Mouse (Mus musculus) neural tube, embryonic 11.5 days (tissue): ENCODE measurements around the gene Vmn2r83. TPM values are rescaled to one million over a fixed set of nuclear protein-coding genes. Genes with fewer than 3 reads are reported as not detected.

Experiments used
- ATAC-seq: fragments of 200-750 bp; cut with Nextera tagmentation; 2 replicates; pipeline ENCODE4 v1.8.0; 2017; ENCODE audit warnings: moderate number of reproducible peaks, mild to moderate bottlenecking, moderate TSS enrichment, moderate library complexity; ENCODE audit not compliant: insufficient read depth, low FRiP score, low TSS enrichment
- DNase-seq: peaks from one replicate; pipeline ENCODE4 v3.0.0-alpha.2; 2015; ENCODE audit warnings: low spot score
- H3K27ac ChIP-seq: fragments of 300-500 bp; sonication (generic); 2 replicates; pipeline ENCODE4 v1.5.1; 2014; ENCODE audit warnings: low read depth, mild to moderate bottlenecking, low read length
- H3K27me3 ChIP-seq: fragments of 300-500 bp; sonication (generic); 2 replicates; pipeline ENCODE4 v1.6.1; 2014; ENCODE audit warnings: mild to moderate bottlenecking, low read length, mixed read lengths; ENCODE audit not compliant: control insufficient read depth, insufficient read depth
- H3K36me3 ChIP-seq: fragments of 300-500 bp; sonication (generic); 2 replicates; pipeline ENCODE4 v1.6.1; 2014; ENCODE audit warnings: mild to moderate bottlenecking, low read length, moderate library complexity, mixed read lengths; ENCODE audit not compliant: control insufficient read depth, insufficient read depth
- H3K4me1 ChIP-seq: fragments of 300-500 bp; sonication (generic); 2 replicates; pipeline ENCODE4 v1.6.1; 2014; ENCODE audit warnings: low read length, mixed read lengths; ENCODE audit not compliant: control insufficient read depth, insufficient read depth
- H3K4me2 ChIP-seq: fragments of 300-500 bp; sonication (generic); 2 replicates; pipeline ENCODE4 v1.6.1; 2014; ENCODE audit warnings: low read depth, mild to moderate bottlenecking, moderate library complexity
- H3K4me3 ChIP-seq: fragments of 300-500 bp; sonication (generic); 2 replicates; pipeline ENCODE4 v1.5.1; 2014; ENCODE audit warnings: low read depth, low read length
- H3K9ac ChIP-seq: fragments of 300-500 bp; sonication (generic); 2 replicates; pipeline ENCODE4 v1.6.1; 2014; ENCODE audit warnings: mild to moderate bottlenecking, low read length
- H3K9me3 ChIP-seq: fragments of 300-500 bp; sonication (generic); 2 replicates; pipeline ENCODE4 v1.6.1; 2016; ENCODE audit warnings: low read length; ENCODE audit not compliant: control insufficient read depth
- WGBS: fragments of 180-500 bp; shearing (Covaris S2); extraction: QIAGEN DNeasy Blood & Tissue Kit; methylation state at CpG from one replicate; pipeline ENCODE4 v1.1.7; 2014; 5-methylcytosine and 5-hydroxymethylcytosine counted together
- polyA plus RNA-seq: library from polyadenylated mRNA; unstranded; fragments of >200 nt; fragmentation: Nextera tagmentation; extraction: Ambion mirVana; gene quantifications from 2 replicates; pipeline ENCODE4 v1.2.1, GENCODE M21; 2014

Vmn2r83 gene
- polyA plus RNA-seq, 1 experiment from 2014 or later, result not detected

GRCm38 (mm10) chr10:79526661-79527452 lies 58.3 kb downstream of the Vmn2r83 start:
- Histone ChIP-seq H3K4me3 (no peak overlapping the region), H3K4me1 (no peaks in the 10 kb centered on the region), H3K9me3 (no peaks in the 10 kb centered on the region), H3K4me2 (no peak overlapping the region), H3K27ac (no peak overlapping the region), H3K36me3 (peaks cover 2% of the 10 kb centered on the region; the same call in 1 of the 2 replicates), H3K27me3 (no peaks in the 10 kb centered on the region), H3K9ac (no peak overlapping the region)
- DNase-seq (no peak), ATAC-seq (no peak)
- 89% methylated on average over 12 of the region's 12 CpGs for WGBS

- Histone ChIP-seq H3K9me3 (no peaks in the 10 kb centered on the region), H3K4me3 (no peak overlapping the region)
- 83% methylated on average over 6 of the region's 6 CpGs for WGBS
Measured at GRCm38 (mm10) chr10:79527453-79527845, 58.9 kb downstream of the Vmn2r83 start.

DNA sequence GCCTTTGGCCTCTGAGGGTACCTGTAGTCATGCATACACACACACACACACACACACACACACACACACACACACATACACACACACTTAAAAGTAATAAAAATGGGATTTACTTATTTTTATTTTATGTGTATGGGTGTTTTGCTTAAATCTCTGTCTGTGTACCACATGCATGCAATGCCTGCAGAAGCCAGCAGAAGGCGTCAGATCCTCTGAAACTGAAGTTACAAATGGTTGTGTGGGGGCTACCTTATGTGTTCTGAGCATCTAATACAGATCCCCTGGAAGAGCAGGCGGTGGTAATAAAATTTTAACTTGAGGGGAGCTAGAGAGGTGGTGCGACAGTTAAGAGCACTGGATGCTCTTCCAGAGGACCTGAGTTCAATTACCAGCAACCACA lies 59.5 kb downstream of the Vmn2r83 start:
- Histone ChIP-seq H3K4me3 (no peak overlapping the region), H3K4me2 (no peak overlapping the region), H3K36me3 (peaks cover 2% of the 10 kb centered on the region; the same call in 1 of the 2 replicates), H3K9me3 (no peaks in the 10 kb centered on the region), H3K9ac (no peak overlapping the region), H3K27me3 (no peaks in the 10 kb centered on the region), H3K27ac (no peak overlapping the region), H3K4me1 (no peaks in the 10 kb centered on the region; the same call in 1 of the 2 replicates)
- DNase-seq (no peak), ATAC-seq (no peak)
- 76% methylated on average over 3 of the region's 3 CpGs for WGBS

More at GRCm38 (mm10) chr10:79527453-79527845, 58.9 kb downstream of the Vmn2r83 start:
- H3K27ac ChIP-seq, result no peak overlapping the region
- no peak for ATAC-seq
- H3K9ac ChIP-seq, result no peak overlapping the region
- no peak overlapping the region for H3K4me2 ChIP-seq
- H3K36me3 ChIP-seq, result peaks cover 2% of the 10 kb centered on the region; the same call in 1 of the 2 replicates
- no peaks in the 10 kb centered on the region for H3K4me1 ChIP-seq
- no peak for DNase-seq
- no peaks in the 10 kb centered on the region for H3K27me3 ChIP-seq

DNA sequence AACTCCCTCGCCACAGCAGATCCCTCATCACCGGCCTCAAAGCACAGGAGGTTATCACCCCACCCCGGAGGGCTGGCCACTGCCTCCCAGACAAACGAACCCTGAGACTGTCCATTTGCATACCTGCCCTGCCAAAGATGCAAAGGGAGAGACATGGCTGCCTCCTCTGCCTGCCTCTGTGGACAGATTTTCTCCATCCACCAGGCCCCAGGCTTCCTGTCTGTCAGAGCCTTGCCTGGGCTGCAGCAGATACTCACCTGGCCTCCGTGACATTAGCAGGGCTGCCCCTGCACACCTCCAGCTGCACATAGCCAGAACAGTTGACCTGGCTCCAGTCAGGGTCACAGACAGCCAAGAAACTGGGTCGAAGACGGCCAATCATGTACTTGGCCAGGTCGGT lies 61.7 kb downstream of the Vmn2r83 start:
- Histone ChIP-seq H3K4me1 (no peaks in the 10 kb centered on the region; the same call in 1 of the 2 replicates), H3K4me2 (no peak overlapping the region), H3K27ac (no peak overlapping the region), H3K9me3 (no peaks in the 10 kb centered on the region), H3K9ac (no peak overlapping the region), H3K4me3 (no peak overlapping the region), H3K36me3 (peaks cover 2% of the 10 kb centered on the region; the same call in 1 of the 2 replicates), H3K27me3 (no peaks in the 10 kb centered on the region)
- ATAC-seq (no peak), DNase-seq (no peak)
- WGBS, result 83% methylated on average over 8 of the region's 8 CpGs

DNA sequence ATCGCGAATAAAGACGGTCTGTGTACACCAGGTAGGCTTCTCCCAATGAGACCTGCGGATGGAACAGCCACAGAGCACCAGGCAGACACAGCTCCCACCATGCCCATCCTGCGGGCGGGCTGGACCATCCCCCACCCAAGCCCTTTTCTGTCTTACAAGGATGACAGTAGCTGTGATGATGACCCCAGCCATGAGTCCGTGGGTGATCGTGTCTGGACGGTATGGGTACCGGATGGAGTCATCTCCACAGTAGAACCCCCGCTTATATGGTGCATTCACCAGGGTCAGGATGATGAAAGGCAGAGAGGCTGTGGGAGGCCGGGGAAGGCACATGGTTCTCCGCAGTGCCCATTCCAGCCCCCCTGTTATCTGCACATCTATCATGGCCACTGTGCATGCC lies 62.2 kb downstream of the Vmn2r83 start:
- DNase-seq (no peak), ATAC-seq (no peak)
- no peak overlapping the region for H3K9ac ChIP-seq
- peaks cover 2% of the 10 kb centered on the region; the same call in 1 of the 2 replicates for H3K36me3 ChIP-seq
- no peaks in the 10 kb centered on the region for H3K27me3 ChIP-seq
- no peak overlapping the region for H3K4me2 ChIP-seq
- WGBS, result 88% methylated on average over 13 of the region's 13 CpGs
- H3K4me3 ChIP-seq, result no peak overlapping the region
- H3K4me1 ChIP-seq, result no peaks in the 10 kb centered on the region; the same call in 1 of the 2 replicates
- H3K9me3 ChIP-seq, result no peaks in the 10 kb centered on the region
- no peak overlapping the region for H3K27ac ChIP-seq

DNA sequence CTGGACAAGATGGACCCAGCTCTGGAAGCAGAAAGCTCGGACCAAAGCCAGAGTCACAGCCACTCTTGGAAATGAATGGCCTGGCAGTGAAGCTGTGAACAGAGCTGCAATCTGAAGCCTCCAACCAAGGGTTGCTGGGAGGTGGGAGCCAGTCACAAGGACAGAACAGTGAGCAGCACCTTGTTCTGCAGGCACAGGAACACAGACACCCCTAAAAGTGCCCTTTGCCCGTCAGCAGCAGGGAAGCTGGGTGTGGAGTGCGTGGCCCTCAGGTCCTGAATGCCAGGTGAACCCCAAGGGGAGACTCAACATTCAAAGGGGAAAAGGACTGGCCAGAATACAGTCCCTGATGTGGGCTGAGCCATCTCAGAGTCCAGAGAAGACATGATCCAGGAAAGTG lies 63.1 kb downstream of the Vmn2r83 start:
- Histone ChIP-seq H3K27me3 (no peaks in the 10 kb centered on the region), H3K4me3 (no peak overlapping the region)
- no peak for DNase-seq

GRCm38 (mm10) chr10:79532678-79533077 lies 64.1 kb downstream of the Vmn2r83 start:
- H3K4me3 ChIP-seq, result peak overlapping the region; percentile 54
- peak overlapping the region; percentile 70 for H3K9ac ChIP-seq
- 0 out of 2 replicates have a peak, but pooled peaks cover 2% of the 10 kb centered on the region for H3K36me3 ChIP-seq
- no peak for ATAC-seq
- no peaks in the 10 kb centered on the region; the same call in 1 of the 2 replicates for H3K4me1 ChIP-seq
- no peak for DNase-seq
- H3K4me2 ChIP-seq, result peak overlapping the region; percentile 99
- 18% methylated on average over 3 of the region's 3 CpGs for WGBS
- H3K27me3 ChIP-seq, result no peaks in the 10 kb centered on the region
- H3K9me3 ChIP-seq, result no peaks in the 10 kb centered on the region
- H3K27ac ChIP-seq, result no peak overlapping the region

More for the DNA sequence above, 63.1 kb downstream of the Vmn2r83 start:
- WGBS, result 94% methylated on average over 3 of the region's 3 CpGs
- Histone ChIP-seq H3K36me3 (0 out of 2 replicates have a peak, but pooled peaks cover 2% of the 10 kb centered on the region), H3K4me1 (no peaks in the 10 kb centered on the region; the same call in 1 of the 2 replicates), H3K9ac (no peak overlapping the region), H3K9me3 (no peaks in the 10 kb centered on the region), H3K27ac (no peak overlapping the region), H3K4me2 (no peak overlapping the region)
- no peak for ATAC-seq

DNA sequence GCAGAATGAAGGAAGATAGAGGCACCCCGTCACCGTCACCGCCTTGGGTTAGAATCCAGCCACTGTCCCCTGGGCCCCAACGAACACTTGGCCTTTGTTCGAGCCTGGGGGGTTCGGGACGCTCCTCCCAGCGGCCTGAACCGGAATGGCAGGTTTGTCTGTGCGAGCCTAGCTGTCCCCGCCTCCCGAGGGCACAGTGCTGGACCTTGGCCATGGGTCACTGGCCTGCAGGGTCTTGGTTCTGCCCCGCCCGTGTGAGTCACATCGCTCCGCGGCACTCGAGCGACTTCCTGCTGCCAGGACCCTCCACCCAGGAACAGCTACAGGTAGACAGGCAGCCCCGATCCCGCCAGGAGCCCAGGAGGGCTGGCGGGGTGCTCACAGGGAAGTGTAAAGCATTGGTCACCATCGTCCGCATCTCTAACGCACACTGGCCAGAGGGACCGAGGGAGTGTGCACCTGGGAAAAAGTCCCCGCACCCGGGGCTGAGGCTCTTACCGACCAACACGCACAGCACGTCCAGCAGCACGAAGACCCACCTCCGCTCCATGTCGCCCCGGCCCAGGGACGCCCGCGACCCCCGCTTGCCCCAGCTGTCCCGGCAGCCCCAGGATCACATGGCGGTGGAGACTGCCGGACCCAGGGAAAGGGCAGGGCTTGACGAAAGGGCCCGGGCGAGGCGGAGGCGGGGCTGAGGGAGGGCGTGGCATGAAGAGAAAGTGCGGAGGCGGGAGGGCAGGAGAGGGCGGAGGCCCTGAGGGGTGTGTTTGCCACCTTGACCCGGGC lies 64.8 kb downstream of the Vmn2r83 start, which contains the start of gene Plpp2:
Plpp2 (minus strand) TSS at position 671 of the 786 bp plus-strand sequence.
- under 1% methylated on average over 52 of the region's 52 CpGs for WGBS
- Histone ChIP-seq H3K27ac (no peak within 1 kb of the TSS), H3K4me3 (peak within 1 kb of the TSS; percentile 54), H3K9ac (peak within 1 kb of the TSS; percentile 70), H3K4me2 (peak within 1 kb of the TSS; percentile 99), H3K27me3 (no peaks in the 10 kb centered on the region), H3K9me3 (no peaks in the 10 kb centered on the region), H3K36me3 (0 out of 2 replicates have a peak, but pooled peaks cover 2% of the 10 kb centered on the region), H3K4me1 (no peaks in the 10 kb centered on the region; the same call in 1 of the 2 replicates)
- ATAC-seq (peak; percentile 76), DNase-seq (peak; percentile 75)
